Mouse (Mus musculus) myocyte (in vitro differentiated cells): Measurements from ENCODE around the gene Cacna2d3.

Source experiments
- E2F4 ChIP-seq: IDR thresholded peaks from one replicate; pipeline ENCODE4 v1.6.1; 2011; ENCODE audit warnings: mild to moderate bottlenecking, control low read depth, moderate library complexity; ENCODE audit not compliant: insufficient read depth
- MAX ChIP-seq: IDR thresholded peaks from one replicate; pipeline ENCODE4 v1.6.1; 2011; ENCODE audit warnings: low read depth, mild to moderate bottlenecking, control low read depth
- MYOD1 ChIP-seq, 3 experiments: IDR thresholded peaks; one replicate each; pipeline ENCODE4 v1.6.1; 2011; ENCODE audit warnings: control low read depth in 2 of 3, low read depth in 2 of 3, mild to moderate bottlenecking in 2 of 3, moderate library complexity in 1 of 3; ENCODE audit not compliant: insufficient read length in 2 of 3, control insufficient read depth in 1 of 3
- MYOG ChIP-seq, 3 experiments: IDR thresholded peaks; one replicate each; pipeline ENCODE4 v1.6.1; 2011; ENCODE audit warnings: control low read depth in 2 of 3, low read depth in 2 of 3, mild to moderate bottlenecking in 2 of 3; ENCODE audit not compliant: insufficient read length in 2 of 3, control insufficient read depth in 1 of 3, insufficient read depth in 1 of 3
- POLR2A ChIP-seq: IDR thresholded peaks from one replicate; pipeline ENCODE4 v1.6.1; 2011; ENCODE audit warnings: low read depth, mild to moderate bottlenecking, control low read depth, moderate library complexity; ENCODE audit not compliant: insufficient read length
- POLR2AphosphoS2 ChIP-seq: IDR thresholded peaks from one replicate; pipeline ENCODE4 v1.6.1; 2011; ENCODE audit warnings: low read depth, control low read depth; ENCODE audit not compliant: insufficient read length
- SRF ChIP-seq: IDR thresholded peaks from one replicate; pipeline ENCODE4 v1.6.1; 2011; ENCODE audit warnings: low read depth; ENCODE audit not compliant: control insufficient read depth, insufficient read length
- TCF12 ChIP-seq: IDR thresholded peaks from one replicate; pipeline ENCODE4 v1.6.1; 2011; ENCODE audit warnings: mild to moderate bottlenecking, control low read depth; ENCODE audit not compliant: poor library complexity, insufficient read depth, severe bottlenecking
- TCF3 ChIP-seq: IDR thresholded peaks from one replicate; pipeline ENCODE4 v1.6.1; 2011; ENCODE audit warnings: low read depth, control low read depth; ENCODE audit not compliant: insufficient read length

- TF ChIP-seq POLR2A (no peak), TCF3 (no peak), TCF12 (no peak), MYOD1 (IDR thresholded peaks at IDR 0.05; ENCODE audit: control insufficient read depth in 1 of 3, insufficient read length in 2 of 3, low read depth in 2 of 3) (no peak), POLR2AphosphoS2 (no peak), MAX (no peak), E2F4 (no peak), MYOG (IDR thresholded peaks at IDR 0.05; ENCODE audit: control insufficient read depth in 1 of 3, insufficient read depth in 1 of 3, insufficient read length in 2 of 3, low read depth in 2 of 3) (no peak), SRF (no peak)
Measured at GRCm38 (mm10) chr14:29038246-29038645, 683.4 kb downstream of the Cacna2d3 start.
